28 mouse cellular contexts compared by ENCODE assay signal in the genomic region with DNA sequence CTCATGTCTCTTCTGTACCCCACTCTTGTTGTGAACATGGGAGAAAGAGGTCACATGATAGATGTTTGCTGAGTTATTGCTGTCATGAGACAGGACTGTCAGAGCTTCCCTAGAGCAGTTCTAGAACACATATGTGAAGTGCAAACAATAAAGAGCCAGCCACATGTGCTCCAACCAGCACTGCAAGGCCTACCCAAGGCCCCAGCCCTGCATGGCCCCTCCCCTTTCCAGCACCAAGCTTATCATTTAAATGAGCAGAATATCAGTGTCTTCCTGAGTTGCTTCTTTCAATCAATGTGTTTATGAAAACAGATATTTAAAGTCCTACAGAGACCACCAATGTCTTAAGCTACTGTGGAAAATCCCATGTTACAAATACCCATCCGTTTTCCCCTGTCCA.
"Had no signal": no experiment of that assay in that cellular context is flagged by ENCODE, and none has a peak within 500 bp of the region (broad histone marks: within the 10 kb centered on the region; RNA-seq: fewer than 3 reads in every experiment).

No protein-coding gene starts in this region.

- H3K27me3 ChIP-seq: limb, embryonic 12.5 days; limb, embryonic 13.5 days; limb, embryonic 15.5 days; liver, embryonic 12.5 days; liver, embryonic 13.5 days; liver, embryonic 15.5 days; lung, embryonic 15.5 days; megakaryocyte, embryonic 14.5 days; midbrain, embryonic 13.5 days; midbrain, embryonic 15.5 days; neural tube, embryonic 12.5 days had no signal

- H3K27ac ChIP-seq: limb, embryonic 10.5 days; limb, embryonic 12.5 days; limb, embryonic 13.5 days; limb, embryonic 15.5 days; liver, embryonic 12.5 days; liver, embryonic 13.5 days; liver, embryonic 14.5 days; liver, embryonic 15.5 days; lung, embryonic 15.5 days; macrophage; midbrain, embryonic 10.5 days; midbrain, embryonic 12.5 days; midbrain, embryonic 13.5 days; midbrain, embryonic 15.5 days; neural tube, embryonic 12.5 days had no signal

- DNase-seq: left cerebral cortex, postnatal 4 days; liver; liver, embryonic 13.5 days; liver, postnatal 0 days; lung, adult 18-20 months; lung, adult 2 months; lung, embryonic 14.5 days; lung, postnatal 10 days; lung, postnatal 14 days; lung, postnatal 36 days; lung, postnatal 4 days; midbrain, embryonic 14.5 days had no signal

- H3K4me3 ChIP-seq: limb, embryonic 10.5 days; limb, embryonic 12.5 days; limb, embryonic 13.5 days; limb, embryonic 15.5 days; liver, embryonic 12.5 days; liver, embryonic 13.5 days; liver, embryonic 15.5 days; lung, embryonic 15.5 days; megakaryocyte, embryonic 14.5 days; midbrain, embryonic 10.5 days; midbrain, embryonic 12.5 days; midbrain, embryonic 13.5 days; midbrain, embryonic 15.5 days; myocyte; neural tube, embryonic 12.5 days had no signal

- H3K9me3 ChIP-seq: limb, embryonic 10.5 days; limb, embryonic 13.5 days; limb, embryonic 15.5 days; liver, embryonic 12.5 days; liver, embryonic 13.5 days; liver, embryonic 15.5 days; lung, embryonic 15.5 days; megakaryocyte, embryonic 14.5 days; midbrain, embryonic 10.5 days; midbrain, embryonic 12.5 days; midbrain, embryonic 15.5 days; neural tube, embryonic 12.5 days had no signal

- H3K36me3 ChIP-seq: limb, embryonic 10.5 days; limb, embryonic 12.5 days; limb, embryonic 13.5 days; limb, embryonic 15.5 days; liver, embryonic 12.5 days; liver, embryonic 13.5 days; liver, embryonic 15.5 days; lung, embryonic 15.5 days; midbrain, embryonic 10.5 days; midbrain, embryonic 12.5 days; midbrain, embryonic 13.5 days; midbrain, embryonic 15.5 days; neural tube, embryonic 12.5 days had no signal

- H3K4me1 ChIP-seq: liver, embryonic 12.5 days; liver, embryonic 13.5 days; liver, embryonic 15.5 days; megakaryocyte, embryonic 14.5 days; midbrain, embryonic 10.5 days; neural tube, embryonic 12.5 days had no signal
